Mouse (Mus musculus): ENCODE data around the gene Wnk2.

- no peak for TF ChIP-seq CTCF (conservative IDR thresholded peaks at IDR 0.05; ENCODE audit: insufficient read depth, insufficient read length, low read depth, low read length)
- no peak for TF ChIP-seq POLR2A (IDR thresholded peaks at IDR 0.05; ENCODE audit: low read depth, low read length)
These were observed 3.4 kb downstream of the Wnk2 start for GRCm38 (mm10) chr13:49144451-49144850.
